Mouse (Mus musculus) A20 (cell line): ENCODE measurements around the gene Castor1.

ENCODE experiments used
- DNase-seq: peaks from one replicate; pipeline ENCODE4 v3.0.0-alpha.2; 2011; ENCODE audit warnings: low read depth, low spot score

The Castor1 gene

GRCm38 (mm10) chr11:4262847-4263246 lies 44.8 kb downstream of the Castor1 start:
- no peak for DNase-seq

GRCm38 (mm10) chr11:4263296-4263695 lies 45.3 kb downstream of the Castor1 start:
- no peak for DNase-seq

GRCm38 (mm10) chr11:4264066-4264465 lies 46.0 kb downstream of the Castor1 start:
- DNase-seq, result no peak

- DNase-seq, result peak; percentile 45
Measured at GRCm38 (mm10) chr11:4266271-4267201, 48.5 kb downstream of the Castor1 start.

- DNase-seq, result no peak
Measured at GRCm38 (mm10) chr11:4267202-4267578, 49.2 kb downstream of the Castor1 start.

GRCm38 (mm10) chr11:4268500-4268899 lies 50.5 kb downstream of the Castor1 start:
- peak; percentile 78 for DNase-seq

GRCm38 (mm10) chr11:4270744-4271459 lies 52.9 kb downstream of the Castor1 start:
- DNase-seq, result peak; percentile 27

- DNase-seq, result no peak
Measured at GRCm38 (mm10) chr11:4271544-4271943, 53.5 kb downstream of the Castor1 start.
